Mouse (Mus musculus): ENCODE data around the gene Nos1ap.
A peak's percentile ranks its signal among the peaks of the same experiment; 100 is the strongest.

Nos1ap gene

GRCm38 (mm10) chr1:170546297-170546696, 43.4 kb downstream of the Nos1ap start:
- no peak for DNase-seq (ENCODE audit: low spot score in 2 of 2)

GRCm38 (mm10) chr1:170545286-170545685, 44.4 kb downstream of the Nos1ap start:
- no peak for DNase-seq (ENCODE audit: low spot score in 2 of 2)

GRCm38 (mm10) chr1:170539507-170539906, 50.2 kb downstream of the Nos1ap start:
- no peak for DNase-seq (ENCODE audit: low spot score in 2 of 2)

- DNase-seq (ENCODE audit: low spot score in 2 of 2), result peak; percentile 42 to 68
Measured at GRCm38 (mm10) chr1:170538481-170539061, 51.1 kb downstream of the Nos1ap start.

- DNase-seq (ENCODE audit: low spot score in 2 of 2), result no peak
Measured at GRCm38 (mm10) chr1:170536344-170536743, 53.3 kb downstream of the Nos1ap start.

- DNase-seq (ENCODE audit: low spot score in 2 of 2), result no peak
Measured at GRCm38 (mm10) chr1:170535221-170535620, 54.4 kb downstream of the Nos1ap start.

GRCm38 (mm10) chr1:170531286-170531685, 58.4 kb downstream of the Nos1ap start:
- DNase-seq (ENCODE audit: low spot score in 2 of 2), result no peak

- no peak for DNase-seq (ENCODE audit: low spot score in 2 of 2)
Measured at GRCm38 (mm10) chr1:170530456-170530855, 59.2 kb downstream of the Nos1ap start.

- no peak for DNase-seq (ENCODE audit: low spot score in 2 of 2)
Measured at GRCm38 (mm10) chr1:170522891-170523290, 66.8 kb downstream of the Nos1ap start.

GRCm38 (mm10) chr1:170521520-170522205, 68.0 kb downstream of the Nos1ap start:
- DNase-seq (ENCODE audit: low spot score in 2 of 2), result no peak

GRCm38 (mm10) chr1:170520206-170520605, 69.5 kb downstream of the Nos1ap start:
- DNase-seq (ENCODE audit: low spot score in 2 of 2), result no peak

- no peak for DNase-seq (ENCODE audit: low spot score in 2 of 2)
Measured at GRCm38 (mm10) chr1:170519631-170520030, 70.0 kb downstream of the Nos1ap start.

GRCm38 (mm10) chr1:170516182-170516581, 73.5 kb downstream of the Nos1ap start:
- no peak for DNase-seq (ENCODE audit: low spot score in 2 of 2)

GRCm38 (mm10) chr1:170515455-170515854, 74.2 kb downstream of the Nos1ap start:
- DNase-seq (ENCODE audit: low spot score in 2 of 2), result no peak

GRCm38 (mm10) chr1:170514226-170514625, 75.4 kb downstream of the Nos1ap start:
- DNase-seq (ENCODE audit: low spot score in 2 of 2), result no peak

GRCm38 (mm10) chr1:170512429-170513097, 77.1 kb downstream of the Nos1ap start:
- no peak for DNase-seq (ENCODE audit: low spot score in 2 of 2)

- no peak for DNase-seq (ENCODE audit: low spot score in 2 of 2)
Measured at GRCm38 (mm10) chr1:170510595-170511240, 78.9 kb downstream of the Nos1ap start.

GRCm38 (mm10) chr1:170506309-170506708, 83.4 kb downstream of the Nos1ap start:
- peak; percentile 45 to 60 for DNase-seq (ENCODE audit: low spot score in 2 of 2)

- DNase-seq (ENCODE audit: low spot score in 2 of 2), result no peak
Measured at GRCm38 (mm10) chr1:170505107-170505506, 84.6 kb downstream of the Nos1ap start.

- DNase-seq (ENCODE audit: low spot score in 2 of 2), result no peak
Measured at GRCm38 (mm10) chr1:170504378-170504777, 85.3 kb downstream of the Nos1ap start.

GRCm38 (mm10) chr1:170503277-170503739, 86.4 kb downstream of the Nos1ap start:
- no peak for DNase-seq (ENCODE audit: low spot score in 2 of 2)
